Mouse (Mus musculus) lung, embryonic 14.5 days (tissue): ENCODE measurements at regions not wholly inside any gene's neighbourhood (a gene's known extent, or its start where the extent isn't known, plus 50 kb on each side); places are given as distances from the start of the nearest gene placed in this dataset.
A peak's percentile ranks its signal among the peaks of the same experiment; 100 is the strongest.

Source experiments
- ATAC-seq: fragments of 200-750 bp; cut with Nextera tagmentation; 2 replicates; pipeline ENCODE4 v1.8.0; 2017; ENCODE audit warnings: mild to moderate bottlenecking, moderate TSS enrichment, moderate library complexity; ENCODE audit not compliant: insufficient read depth
- DNase-seq: peaks from one replicate; pipeline ENCODE4 v3.0.0-alpha.2; 2015
- H3K27ac ChIP-seq: fragments of 300-500 bp; sonication (generic); 2 replicates; pipeline ENCODE4 v1.5.1; 2014; ENCODE audit warnings: low read depth, mild to moderate bottlenecking, moderate library complexity
- H3K27me3 ChIP-seq: fragments of 300-500 bp; sonication (generic); 2 replicates; pipeline ENCODE4 v1.6.1; 2014; ENCODE audit warnings: low read length, control low read depth; ENCODE audit not compliant: insufficient read depth
- H3K36me3 ChIP-seq: fragments of 300-500 bp; sonication (generic); 2 replicates; pipeline ENCODE4 v1.6.1; 2014; ENCODE audit warnings: control low read depth; ENCODE audit not compliant: insufficient read depth
- H3K4me1 ChIP-seq: fragments of 300-500 bp; sonication (generic); 2 replicates; pipeline ENCODE4 v1.6.1; 2014; ENCODE audit warnings: antibody characterized with exemption, control low read depth; ENCODE audit not compliant: insufficient read depth
- H3K4me2 ChIP-seq: fragments of 300-500 bp; sonication (generic); 2 replicates; pipeline ENCODE4 v1.6.1; 2014; ENCODE audit warnings: mild to moderate bottlenecking
- H3K4me3 ChIP-seq: fragments of 300-500 bp; sonication (generic); 2 replicates; pipeline ENCODE4 v1.5.1; 2014; ENCODE audit warnings: low read depth, low read length
- H3K9ac ChIP-seq: fragments of 300-500 bp; sonication (generic); 2 replicates; pipeline ENCODE4 v1.6.1; 2014
- H3K9me3 ChIP-seq: fragments of 300-500 bp; sonication (generic); 2 replicates; pipeline ENCODE4 v1.6.1; 2016; ENCODE audit warnings: low read depth, low read length, control low read depth
- CTCF ChIP-seq: IDR thresholded peaks from 2 replicates; pipeline ENCODE4 v1.5.1; 2016; ENCODE audit warnings: antibody characterized with exemption, low read depth
- WGBS: fragments of 180-500 bp; shearing (Covaris S2); extraction: QIAGEN DNeasy Blood & Tissue Kit; methylation state at CpG from one replicate; pipeline ENCODE4 v1.1.7; 2014; 5-methylcytosine and 5-hydroxymethylcytosine counted together

DNA sequence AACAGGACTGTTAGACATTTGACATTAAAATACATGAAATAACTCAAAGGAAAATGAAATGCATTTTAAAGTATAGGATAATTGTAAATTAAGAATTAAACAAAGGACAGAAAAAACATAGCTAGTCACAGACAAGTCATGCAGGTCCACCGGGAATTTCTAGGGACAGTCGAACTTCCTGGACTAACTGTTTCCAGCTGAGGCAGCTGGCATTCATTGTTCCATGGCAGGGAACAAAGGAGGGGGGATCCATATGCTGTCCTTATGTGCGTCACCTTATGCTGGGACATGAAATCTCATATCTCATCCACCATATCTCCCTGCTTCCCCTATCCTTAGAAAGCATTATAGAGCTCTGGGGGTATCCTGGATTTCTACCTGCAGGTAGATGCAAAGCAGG lies 59.7 kb downstream of the Dkk1 start:
- Histone ChIP-seq H3K4me1 (no peaks in the 10 kb centered on the region), H3K27me3 (no peaks in the 10 kb centered on the region), H3K9ac (no peak overlapping the region), H3K9me3 (no peaks in the 10 kb centered on the region), H3K4me2 (no peak overlapping the region), H3K4me3 (no peak overlapping the region), H3K27ac (no peak overlapping the region), H3K36me3 (no peaks in the 10 kb centered on the region)
- TF ChIP-seq CTCF: no peak
- 53% methylated on average over 3 of the region's 3 CpGs for WGBS
- no peak for DNase-seq
- no peak for ATAC-seq

DNA sequence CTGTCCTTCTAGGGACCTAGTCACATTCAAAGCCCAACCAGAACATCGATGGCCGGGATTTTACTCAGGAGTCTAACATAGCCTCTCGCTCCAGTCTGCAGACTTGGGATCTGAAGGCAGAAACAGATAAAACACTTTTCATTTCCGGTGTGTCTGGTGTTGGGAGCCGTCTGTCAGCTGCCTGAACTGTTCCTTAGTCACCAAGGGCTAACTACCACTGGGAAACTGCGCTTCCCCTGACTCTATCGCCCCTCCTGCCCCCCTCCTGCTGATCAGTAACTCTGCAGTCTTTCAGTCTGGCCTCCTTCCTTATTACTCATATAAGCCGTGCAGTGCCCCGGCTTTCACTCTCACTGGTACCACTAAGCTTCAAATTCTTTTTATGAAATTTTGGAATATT lies 58.5 kb downstream of the Dkk1 start:
- no peak overlapping the region for H3K4me3 ChIP-seq
- no peak overlapping the region for H3K27ac ChIP-seq
- no peaks in the 10 kb centered on the region for H3K4me1 ChIP-seq
- no peak overlapping the region for H3K9ac ChIP-seq
- no peaks in the 10 kb centered on the region for H3K27me3 ChIP-seq
- no peaks in the 10 kb centered on the region for H3K36me3 ChIP-seq
- TF ChIP-seq CTCF: no peak
- WGBS: 35% methylated on average over 9 of the region's 9 CpGs
- ATAC-seq (no peak), DNase-seq (peak; percentile 30)
- no peaks in the 10 kb centered on the region for H3K9me3 ChIP-seq
- H3K4me2 ChIP-seq: 0 out of 2 replicates have a peak overlapping the region, but pooled peaks have one; percentile 4
